Mouse (Mus musculus): Measurements from ENCODE around the gene S1pr2. TPM values are rescaled to one million over a fixed set of nuclear protein-coding genes. Genes with fewer than 3 reads are reported as not detected.

Gene S1pr2
- polyA plus RNA-seq, 1 experiment from 2014 or later, result 12.1 TPM

DNA sequence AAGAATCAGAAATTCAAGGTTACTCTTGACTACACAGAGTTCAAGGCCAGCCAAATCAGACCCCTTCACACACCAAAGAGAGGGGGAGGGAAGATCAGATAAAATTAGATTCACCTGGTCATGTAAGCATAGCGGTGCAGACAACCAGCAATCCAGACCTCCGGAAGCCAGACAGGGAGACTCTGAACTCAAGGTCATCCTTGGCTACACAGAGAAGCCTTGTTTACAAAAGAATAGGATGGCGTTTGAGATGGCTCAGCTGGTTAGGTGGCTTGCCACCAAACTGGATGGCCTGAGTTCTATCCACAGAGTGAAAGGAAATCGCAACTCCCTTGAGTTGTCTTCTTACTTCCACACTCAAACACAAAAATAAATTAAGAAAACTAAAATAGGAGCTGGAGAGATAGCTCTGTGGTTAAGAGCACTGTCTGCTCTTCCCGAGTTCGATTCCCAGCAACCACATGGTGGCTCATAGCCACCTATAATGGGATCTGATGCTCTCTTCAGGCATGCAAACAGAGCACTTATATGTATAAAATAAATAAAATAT, 25.1 kb upstream of the S1pr2 start:
- DNase-seq (ENCODE audit: low spot score), result no peak

DNA sequence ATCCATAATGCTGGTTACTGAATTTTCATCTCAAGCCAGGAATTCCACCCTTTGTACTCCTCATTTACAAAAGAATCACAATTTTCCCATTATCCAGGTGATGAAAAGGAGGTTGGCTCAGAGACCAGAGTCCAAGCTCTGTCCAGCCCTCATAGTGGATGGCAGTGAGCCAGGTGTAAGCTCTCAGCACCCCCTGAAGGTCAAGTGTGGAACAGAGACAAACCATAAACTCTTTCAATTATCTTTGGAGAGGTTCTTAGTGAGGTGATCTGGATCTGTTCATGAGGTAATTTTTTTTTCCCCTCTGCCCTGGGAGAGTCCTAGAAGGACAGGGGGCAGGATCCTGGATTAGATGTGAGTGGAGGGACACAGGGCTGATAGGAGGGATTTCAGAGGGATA, 24.2 kb upstream of the S1pr2 start:
- no peak for DNase-seq (ENCODE audit: low spot score)

DNA sequence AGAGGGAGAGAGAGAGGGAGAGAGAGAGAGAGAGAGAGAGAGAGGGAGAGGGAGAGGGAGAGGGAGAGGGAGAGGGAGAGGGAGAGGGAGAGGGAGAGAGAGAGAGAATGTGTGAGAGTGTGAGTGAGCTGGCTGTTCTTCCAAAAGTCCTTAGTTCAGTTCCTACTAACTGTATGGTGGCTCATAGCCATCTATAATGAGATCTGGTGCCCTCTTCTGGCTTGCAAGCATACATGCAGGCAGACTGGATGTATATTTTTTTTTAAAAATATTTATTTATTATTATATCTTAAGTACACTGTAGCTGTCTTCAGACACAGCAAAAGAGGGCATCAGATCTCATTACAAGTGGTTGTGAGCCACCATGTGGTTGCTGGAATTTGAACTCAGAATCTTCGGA, 21.8 kb upstream of the S1pr2 start:
- peak; percentile 33 for DNase-seq (ENCODE audit: low spot score)

DNA sequence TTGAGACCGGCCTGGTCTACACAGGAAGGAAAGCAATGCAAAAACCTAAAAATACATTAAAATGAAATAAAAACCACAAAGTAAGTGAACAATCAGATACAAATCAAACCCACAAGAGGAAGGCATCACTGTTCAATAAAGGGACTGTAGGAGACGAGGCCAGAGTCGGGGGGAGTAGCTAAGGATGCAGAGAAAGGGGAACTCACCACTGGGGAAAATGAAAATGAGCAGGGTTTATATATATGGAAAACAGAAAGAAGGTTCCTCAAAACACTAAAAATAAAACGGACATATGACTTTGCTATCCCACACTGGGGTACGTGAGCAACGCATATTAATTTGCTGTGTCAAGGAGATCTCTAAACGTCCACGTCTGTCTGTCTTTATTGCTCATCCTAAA, 20.5 kb upstream of the S1pr2 start:
- no peak for DNase-seq (ENCODE audit: low spot score)

DNA sequence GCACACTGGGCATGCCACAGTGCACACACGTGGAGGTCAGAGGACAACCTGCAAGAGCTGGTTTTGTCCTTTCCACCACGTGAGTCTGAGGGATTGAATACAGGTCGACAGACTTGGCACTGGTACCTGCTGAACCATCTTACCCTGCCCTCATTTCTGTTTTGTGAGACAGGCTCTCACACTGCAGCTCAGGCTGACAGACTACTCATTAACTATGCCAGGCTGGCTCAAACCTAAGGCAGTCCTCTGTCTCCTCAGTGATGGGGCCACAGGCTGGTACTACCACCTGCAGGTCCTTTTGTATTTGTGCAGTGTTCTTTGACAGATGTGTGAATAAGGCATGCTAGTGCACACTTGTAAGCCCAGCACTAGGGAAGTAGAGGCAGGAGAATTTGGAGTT, 18.5 kb upstream of the S1pr2 start:
- DNase-seq (ENCODE audit: low spot score), result no peak

DNA sequence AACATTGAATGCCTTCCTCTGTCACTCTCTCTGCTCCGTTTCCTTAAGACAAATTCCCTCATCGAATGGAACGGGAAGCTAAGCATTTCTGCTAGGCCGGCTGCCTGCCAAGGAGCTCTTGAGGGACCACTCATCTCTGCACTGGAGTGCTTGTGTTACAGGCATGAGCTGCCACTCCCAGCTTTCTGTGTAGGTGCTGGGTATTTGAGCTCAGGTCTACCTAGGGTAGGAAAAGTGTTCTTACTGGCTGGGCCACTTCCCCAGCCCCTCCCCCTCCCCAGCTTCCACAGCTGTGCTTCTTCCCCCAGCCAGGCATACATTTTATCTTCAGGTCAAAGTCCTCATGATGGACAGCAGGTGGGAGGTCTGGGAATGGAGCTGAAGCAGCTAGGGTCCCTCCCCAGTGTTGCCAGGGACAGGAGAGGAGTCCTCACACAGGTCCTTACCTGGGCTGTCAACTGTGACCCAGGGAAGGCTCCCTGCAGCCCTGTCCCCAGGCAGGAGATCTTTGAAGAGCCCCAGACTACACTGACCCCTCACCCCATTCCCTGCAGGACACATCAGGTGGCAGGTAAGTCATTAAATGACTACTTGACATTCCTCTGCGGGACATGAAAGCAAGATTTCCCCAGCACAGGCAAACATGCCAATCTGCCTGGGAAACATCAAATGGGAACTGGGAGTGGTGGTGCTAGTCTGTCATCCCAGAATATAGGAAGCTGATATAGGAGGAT, 16.8 kb upstream of the S1pr2 start:
- no peak for DNase-seq (ENCODE audit: low spot score)

GRCm38 (mm10) chr9:20991587-20991986, 15.0 kb upstream of the S1pr2 start:
- no peak for DNase-seq (ENCODE audit: low spot score)

- DNase-seq (ENCODE audit: low spot score), result no peak
These were observed 14.3 kb upstream of the S1pr2 start for GRCm38 (mm10) chr9:20990861-20991260.

DNA sequence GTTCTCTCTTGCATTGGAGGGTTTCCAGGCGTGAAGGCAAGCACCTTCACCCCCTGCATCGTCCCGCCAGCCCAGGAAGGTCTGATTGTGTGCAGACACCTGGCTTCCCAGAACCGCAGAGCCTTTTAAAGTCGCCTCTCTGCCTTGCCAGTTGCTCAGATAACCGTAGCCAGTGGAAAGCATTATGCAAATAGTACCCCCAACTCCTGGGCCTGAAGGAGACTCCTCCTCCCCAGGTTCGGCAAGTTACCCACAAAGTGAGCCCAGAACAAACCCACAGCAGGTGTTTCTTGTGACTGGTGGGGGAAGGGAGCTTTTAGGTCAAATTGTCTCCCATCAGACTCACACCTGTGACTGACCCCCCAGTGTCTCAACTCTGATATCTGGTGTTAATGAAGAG, 11.4 kb upstream of the S1pr2 start:
- DNase-seq (ENCODE audit: low spot score), result peak; percentile 37

DNA sequence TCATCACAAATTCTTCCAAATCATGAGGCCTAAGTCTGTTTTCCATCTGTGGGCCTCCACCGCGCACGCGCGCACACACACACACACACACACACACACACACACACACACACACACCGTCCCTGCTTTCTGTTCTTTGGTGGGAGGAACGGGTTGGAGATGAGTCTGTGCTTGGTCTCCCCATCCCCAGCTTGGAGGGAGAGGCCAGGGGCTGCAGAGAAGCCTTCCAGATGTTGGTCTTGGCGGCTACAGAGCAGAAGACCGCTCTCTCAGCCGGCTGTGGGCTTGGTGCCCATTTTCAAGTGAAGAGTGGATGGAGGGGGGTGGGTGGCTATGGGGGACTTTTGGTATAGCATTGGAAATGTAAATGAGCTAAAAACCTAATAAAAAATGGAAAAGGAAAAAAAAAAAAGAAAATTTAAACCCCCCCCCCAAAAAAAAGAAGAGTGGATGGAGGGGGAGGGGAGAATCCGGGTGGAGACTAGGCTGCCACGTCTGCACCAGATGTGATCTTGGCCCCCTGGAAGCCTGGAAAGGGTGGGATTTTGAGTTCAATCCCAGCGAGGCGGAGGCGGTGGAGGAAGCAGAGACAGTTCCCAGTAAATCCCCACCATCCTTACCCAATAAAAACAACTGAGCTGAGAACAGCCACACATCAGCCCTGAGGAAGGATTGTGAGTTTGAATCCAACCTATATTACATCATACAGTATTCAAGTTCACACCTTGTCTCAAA, 10.5 kb upstream of the S1pr2 start:
- DNase-seq (ENCODE audit: low spot score), result no peak

- DNase-seq (ENCODE audit: low spot score), result peak; percentile 55
These were observed 6.6 kb upstream of the S1pr2 start for GRCm38 (mm10) chr9:20983169-20983568.

DNA sequence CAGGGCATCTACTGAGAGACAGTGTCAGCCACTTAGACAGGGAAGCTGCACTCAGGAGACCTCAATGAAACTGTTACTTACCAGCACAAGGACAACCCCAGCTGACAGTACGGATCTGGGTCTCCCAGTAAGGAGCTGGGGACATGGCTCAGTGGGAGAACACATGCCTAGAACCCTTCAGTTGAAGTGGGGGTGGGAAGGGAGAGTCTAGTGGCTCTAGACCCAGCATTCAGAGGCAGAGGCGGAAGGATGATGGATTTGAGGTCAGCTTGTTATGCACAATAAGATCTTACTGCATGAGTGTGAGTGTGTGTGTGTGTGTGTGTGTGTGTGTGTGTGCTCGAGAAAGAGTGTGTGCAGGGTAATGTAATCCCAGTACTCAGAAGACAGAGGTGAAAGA, 5.6 kb upstream of the S1pr2 start:
- no peak for DNase-seq (ENCODE audit: low spot score)

GRCm38 (mm10) chr9:20979769-20980168, 3.2 kb upstream of the S1pr2 start:
- no peak for DNase-seq (ENCODE audit: low spot score)

- no peak for DNase-seq (ENCODE audit: low spot score)
These were observed 2.6 kb upstream of the S1pr2 start for GRCm38 (mm10) chr9:20979181-20979580.

- DNase-seq (ENCODE audit: low spot score), result no peak
These were observed 2.0 kb upstream of the S1pr2 start for GRCm38 (mm10) chr9:20978409-20979095.

- no peak for DNase-seq (ENCODE audit: low spot score)
These were observed 544 bp upstream of the S1pr2 start for GRCm38 (mm10) chr9:20976961-20977689.

GRCm38 (mm10) chr9:20975431-20976215, 958 bp downstream of the S1pr2 start:
- DNase-seq (ENCODE audit: low spot score), result peak; percentile 44

- no peak for DNase-seq (ENCODE audit: low spot score)
These were observed 2.9 kb downstream of the S1pr2 start for GRCm38 (mm10) chr9:20973682-20974075.

DNA sequence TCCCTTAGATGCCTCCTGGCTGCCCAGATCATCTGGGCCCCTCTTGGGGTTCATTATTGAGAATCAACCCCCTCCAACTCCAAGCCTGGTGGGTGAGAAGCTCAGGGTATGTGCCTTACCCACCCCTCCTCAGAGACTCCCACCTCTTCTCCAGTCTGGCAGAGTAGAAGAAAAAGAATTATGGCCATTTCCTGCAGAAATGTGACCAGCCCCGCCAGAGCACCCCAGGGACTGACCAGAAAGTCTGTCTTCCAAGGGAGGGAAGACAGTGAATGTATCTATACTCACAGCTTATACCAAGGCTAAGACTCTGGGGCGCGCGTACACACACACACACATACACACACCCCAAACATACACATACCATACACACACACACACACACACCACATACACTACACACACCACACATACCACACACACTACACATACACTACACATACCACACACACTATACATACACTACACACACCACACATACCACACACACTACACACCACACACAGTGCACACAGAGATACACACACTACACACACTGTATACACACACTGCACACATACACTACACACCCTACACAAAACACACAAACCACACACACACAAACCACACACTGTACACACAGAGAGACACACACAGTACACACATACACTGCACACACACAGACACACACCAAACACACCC, 3.4 kb downstream of the S1pr2 start:
- no peak for DNase-seq (ENCODE audit: low spot score)
